Mouse (Mus musculus): ENCODE measurements around the gene Snx20. TPM values are rescaled to one million over a fixed set of nuclear protein-coding genes. Genes with fewer than 3 reads are reported as not detected.

Gene Snx20
- polyA plus RNA-seq, 1 experiment: 10.1 TPM

DNA sequence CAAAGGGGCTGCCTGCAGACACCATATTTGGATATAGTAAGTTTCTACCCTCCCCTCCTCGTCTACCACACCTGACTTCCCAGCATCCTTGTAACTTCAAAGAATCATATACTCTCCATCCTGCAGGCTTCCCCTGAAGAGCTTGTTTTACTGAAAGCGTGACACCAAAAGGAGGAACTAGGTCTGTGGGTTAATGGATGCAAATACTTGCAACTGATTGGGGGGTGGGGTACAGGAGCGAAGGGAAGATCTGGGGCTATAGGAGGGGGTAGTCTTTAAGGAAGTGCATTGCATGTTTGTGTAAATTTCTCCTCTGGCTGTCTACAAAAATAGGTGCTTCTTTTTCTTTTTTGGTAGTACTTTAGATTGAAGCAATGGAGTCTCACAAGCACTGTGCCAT is 9.5 kb downstream of the Snx20 start:
- no peak for TF ChIP-seq GATA1 (IDR thresholded peaks at IDR 0.05; ENCODE audit: low read length)

DNA sequence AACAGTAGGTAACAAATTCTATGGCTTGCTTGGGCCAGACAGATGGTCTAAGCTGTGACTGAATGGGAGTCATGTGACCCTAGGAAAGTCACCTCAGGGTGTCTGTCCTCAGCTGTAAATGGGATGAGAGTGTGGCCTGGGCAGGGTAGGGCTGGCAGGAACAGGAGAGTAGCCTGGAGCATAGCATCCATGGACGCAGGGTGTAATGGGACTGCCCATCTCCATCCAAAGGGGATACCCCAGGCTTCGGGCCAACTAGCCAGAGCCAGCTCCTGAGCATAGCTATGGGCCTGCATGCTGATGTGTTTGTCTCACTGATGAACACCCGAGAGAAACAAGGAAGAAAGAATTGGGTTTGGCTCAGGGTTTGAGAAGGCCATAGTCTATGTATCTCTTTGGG is 11.7 kb downstream of the Snx20 start:
- TF ChIP-seq GATA1 (IDR thresholded peaks at IDR 0.05; ENCODE audit: low read length): no peak

DNA sequence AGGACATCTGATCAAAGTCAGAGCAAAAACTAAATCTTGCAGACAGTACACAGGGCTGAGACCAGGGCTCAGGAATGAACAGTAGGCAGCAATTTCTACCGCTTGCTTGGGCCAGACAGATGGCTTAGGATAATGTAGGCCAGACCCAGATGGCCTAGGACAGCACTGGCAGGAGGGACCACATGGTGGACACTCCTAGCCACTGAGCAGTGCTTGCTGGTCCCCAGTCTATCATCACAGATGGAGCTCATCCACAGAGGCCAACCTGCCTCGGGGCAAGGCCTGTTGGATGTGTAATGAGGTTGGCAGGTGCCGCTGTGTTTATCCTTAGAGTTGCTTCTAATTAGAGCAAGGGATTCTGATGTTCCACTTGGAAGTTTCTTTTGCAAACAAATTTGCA is 12.6 kb downstream of the Snx20 start:
- TF ChIP-seq GATA1 (IDR thresholded peaks at IDR 0.05; ENCODE audit: low read length): no peak

DNA sequence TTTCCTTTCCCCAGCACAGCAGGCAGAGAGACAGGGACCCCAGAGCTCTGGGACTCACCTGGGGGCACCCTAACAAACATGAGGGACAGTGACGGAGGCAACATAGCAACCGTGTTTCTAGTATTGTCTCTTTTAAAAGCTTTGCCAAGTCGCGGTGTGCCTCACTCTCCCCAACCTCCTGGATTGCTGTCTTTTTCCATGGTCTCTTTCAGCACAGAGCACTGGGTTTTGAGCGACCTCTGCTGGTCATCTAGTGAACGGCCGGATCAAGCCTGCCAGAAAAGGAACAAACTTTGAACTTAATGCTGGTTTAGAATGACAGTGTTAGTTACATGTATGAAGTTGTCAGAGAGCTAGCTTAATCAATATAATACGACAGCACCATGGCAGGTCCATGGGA is 14.5 kb downstream of the Snx20 start:
- no peak for TF ChIP-seq GATA1 (IDR thresholded peaks at IDR 0.05; ENCODE audit: low read length)

DNA sequence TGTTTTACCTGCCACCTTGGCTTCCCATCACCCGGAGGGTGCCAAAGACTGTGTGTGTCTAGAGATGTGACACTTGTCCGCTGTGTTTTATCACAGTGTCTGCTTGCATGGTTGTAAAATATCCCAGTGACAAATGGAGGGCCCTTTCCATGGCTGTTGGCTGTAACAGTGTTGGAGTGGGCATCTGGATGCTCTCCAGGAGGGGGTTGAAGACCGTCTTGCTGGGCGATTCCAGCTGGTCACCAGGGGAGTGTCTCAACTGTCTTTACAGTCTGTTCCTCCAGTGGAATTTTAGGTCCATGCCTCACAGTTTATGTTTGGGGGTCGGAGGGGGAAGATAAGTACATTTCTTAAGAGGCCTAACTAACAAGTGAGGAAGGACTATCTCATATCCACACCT is 15.0 kb downstream of the Snx20 start:
- TF ChIP-seq GATA1 (IDR thresholded peaks at IDR 0.05; ENCODE audit: low read length): no peak

DNA sequence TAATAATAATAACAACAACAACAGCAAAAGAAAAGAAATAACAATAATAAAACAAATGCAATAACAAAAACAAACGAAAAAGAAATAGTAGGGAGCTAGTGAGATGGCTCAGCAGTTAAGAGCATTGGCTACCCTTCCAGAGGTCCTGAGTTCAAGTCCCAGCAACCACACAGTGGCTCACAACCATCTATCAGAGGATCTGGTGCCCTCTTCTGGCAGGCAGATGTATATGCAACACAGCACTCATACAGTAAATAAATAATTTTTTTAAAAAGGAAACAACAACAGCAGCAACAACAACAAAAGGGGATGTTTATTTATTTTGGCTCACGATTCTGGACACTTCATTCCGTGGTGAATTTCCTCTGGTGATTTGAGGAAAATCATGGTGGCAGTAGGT is 16.4 kb downstream of the Snx20 start:
- TF ChIP-seq GATA1 (IDR thresholded peaks at IDR 0.05; ENCODE audit: low read length): no peak

DNA sequence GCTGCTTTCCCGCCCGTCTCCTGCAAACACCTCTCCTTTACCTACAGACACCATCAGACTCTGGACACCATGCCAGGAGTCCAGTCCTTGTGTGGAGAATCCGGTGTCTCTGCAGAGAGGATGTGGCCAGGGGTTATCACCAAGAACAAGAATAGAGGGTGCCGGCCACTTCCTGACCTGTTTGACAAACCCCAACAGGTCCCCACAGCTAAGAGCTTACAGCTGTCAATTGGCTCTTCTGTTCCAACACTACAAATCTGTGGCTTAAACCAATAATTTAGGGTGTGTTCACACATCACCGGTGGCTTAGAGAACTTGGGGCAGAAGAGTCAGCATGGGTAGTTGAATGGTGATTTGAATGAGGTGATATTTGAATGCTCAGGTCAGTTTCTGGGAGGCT is 17.3 kb downstream of the Snx20 start:
- TF ChIP-seq GATA1 (IDR thresholded peaks at IDR 0.05; ENCODE audit: low read length): no peak

DNA sequence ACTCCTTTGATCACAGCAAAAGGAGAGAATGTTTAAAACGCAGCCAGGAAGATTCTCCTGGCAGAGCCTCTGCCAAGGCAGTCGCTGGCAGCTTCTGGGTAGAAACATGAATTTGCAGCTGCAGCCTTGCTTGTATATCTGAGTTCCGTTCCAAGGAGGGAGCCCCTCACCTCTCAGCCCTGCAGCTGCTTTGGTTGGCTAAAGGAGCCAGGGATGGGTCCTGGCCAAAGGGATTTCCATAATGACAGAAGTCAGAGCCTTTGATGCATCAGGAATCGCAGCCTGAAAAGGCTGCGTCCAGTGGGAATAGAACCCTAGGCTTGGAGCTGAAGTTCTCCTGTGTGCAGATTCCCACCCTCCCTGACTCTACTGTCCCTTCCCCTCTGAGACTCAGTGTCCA is 20.9 kb downstream of the Snx20 start:
- TF ChIP-seq GATA1 (IDR thresholded peaks at IDR 0.05; ENCODE audit: low read length): no peak

DNA sequence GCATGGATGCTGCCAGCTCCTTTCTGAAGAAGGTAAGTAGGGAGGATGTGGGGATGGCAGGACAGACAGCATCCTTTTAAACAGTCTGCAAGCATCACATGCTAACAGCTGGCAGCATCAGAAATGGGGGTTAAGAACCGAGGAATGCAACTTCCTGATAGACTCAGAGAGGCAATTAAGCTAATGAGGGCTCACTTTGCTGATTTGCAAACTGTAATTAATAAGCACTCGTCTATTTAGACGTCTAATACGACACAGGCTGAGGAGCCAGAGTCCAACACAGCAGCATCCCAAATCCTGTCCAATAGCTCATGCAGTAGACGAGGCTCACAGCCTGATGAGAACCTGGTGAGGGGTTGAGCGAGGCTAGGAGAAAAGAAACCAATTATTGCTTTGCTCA is 25.7 kb downstream of the Snx20 start:
- TF ChIP-seq GATA1 (IDR thresholded peaks at IDR 0.05; ENCODE audit: low read length): no peak

DNA sequence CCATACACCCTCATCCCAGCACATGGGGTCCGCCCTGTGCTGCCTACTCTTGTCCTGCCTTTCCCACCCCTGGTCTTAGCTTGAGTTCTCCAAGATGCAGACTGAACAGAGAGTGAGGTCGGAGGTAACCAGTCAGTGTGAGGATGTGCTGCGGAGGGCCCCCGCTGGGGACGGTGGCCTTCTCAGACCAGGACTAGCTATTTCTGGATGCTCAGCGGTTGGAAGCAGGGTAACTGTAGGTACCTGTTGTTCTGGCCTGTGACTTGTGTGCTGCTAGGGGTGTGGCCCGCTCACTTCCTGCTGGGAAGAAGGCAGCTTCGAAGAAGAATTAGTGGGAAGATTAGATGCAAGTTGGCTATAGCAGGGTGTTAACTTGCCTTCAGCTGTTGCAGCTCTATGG is 26.9 kb downstream of the Snx20 start:
- no peak for TF ChIP-seq GATA1 (IDR thresholded peaks at IDR 0.05; ENCODE audit: low read length)

DNA sequence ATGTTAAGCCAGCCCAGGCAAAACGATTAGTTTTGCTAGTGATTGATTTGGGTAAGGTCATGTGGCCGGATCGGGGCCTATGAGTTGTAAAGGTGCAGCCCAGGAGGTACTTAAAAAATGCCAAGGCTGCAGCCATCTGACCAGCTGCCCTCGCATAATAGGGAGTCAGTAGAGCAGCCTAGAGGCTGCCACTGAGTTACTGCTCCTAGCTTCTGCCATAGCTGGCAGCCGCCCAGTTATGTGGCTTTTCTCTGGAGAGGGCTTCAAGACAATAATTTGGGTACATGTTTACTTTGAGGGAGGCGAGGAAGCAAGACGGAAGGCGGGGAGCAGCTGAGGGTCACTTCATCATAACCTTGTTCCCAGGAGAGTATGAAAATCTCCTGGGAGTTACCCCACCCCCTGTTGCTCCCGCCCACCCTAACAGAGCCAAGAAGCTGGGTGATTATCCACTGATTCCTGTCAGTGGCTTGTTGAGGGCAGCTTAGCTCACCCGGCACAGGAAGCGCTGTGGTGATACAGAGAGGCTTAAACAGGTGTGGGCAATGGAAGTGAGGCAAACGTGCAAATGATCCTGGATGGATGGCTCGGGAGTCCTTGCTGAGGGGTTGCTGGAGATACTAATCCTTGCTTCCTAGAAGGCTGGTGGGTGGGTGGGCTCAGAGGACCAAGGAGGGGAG is 30.4 kb downstream of the Snx20 start:
- TF ChIP-seq GATA1 (IDR thresholded peaks at IDR 0.05; ENCODE audit: low read length): no peak

DNA sequence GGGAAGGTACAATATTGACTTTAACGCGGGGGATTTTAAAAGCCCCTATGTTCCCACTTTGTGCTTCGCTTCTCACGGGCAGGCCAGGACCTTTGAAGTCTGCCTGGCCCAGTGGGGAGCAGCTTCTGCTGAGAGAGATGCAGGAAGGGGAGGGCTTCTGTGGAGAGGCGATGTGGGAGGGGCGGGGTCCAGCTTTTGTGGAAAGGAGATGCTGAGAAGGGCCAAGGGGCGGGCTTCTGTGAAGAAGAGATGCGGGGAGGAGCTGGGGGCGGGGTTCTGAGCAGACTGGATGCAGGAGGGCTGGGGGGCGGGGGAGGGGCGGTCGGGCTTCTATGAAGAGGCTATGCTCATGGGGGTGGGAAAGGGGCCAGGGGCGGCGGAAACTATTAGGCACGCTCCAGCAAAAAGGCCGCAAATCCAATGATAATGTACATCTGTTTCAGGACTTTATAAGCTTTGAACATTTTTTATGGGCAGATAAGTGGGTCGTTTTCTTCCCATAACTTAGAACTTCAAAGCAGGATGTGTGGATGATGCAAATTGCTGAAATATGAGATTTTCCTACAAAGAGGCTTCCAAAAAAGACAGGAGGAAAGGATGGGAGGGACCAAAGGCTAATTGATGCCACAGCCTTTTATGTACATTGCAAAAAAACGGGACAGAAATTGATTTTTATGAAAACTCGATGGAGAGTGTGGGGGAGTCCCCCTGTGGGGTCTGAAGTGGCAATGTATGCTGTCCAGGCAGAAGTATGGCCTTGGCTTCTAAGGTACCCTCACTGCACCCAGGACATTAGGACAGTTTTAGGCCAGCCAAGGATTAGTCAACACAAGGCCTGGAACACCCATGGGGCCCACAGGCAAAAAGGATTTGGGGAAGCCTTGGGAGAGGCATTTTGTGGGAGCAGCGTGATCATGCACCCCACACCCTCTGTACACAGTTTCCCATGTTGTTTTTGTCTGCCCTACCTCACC is 31.6 kb downstream of the Snx20 start:
- TF ChIP-seq GATA1 (IDR thresholded peaks at IDR 0.05; ENCODE audit: low read length): no peak

DNA sequence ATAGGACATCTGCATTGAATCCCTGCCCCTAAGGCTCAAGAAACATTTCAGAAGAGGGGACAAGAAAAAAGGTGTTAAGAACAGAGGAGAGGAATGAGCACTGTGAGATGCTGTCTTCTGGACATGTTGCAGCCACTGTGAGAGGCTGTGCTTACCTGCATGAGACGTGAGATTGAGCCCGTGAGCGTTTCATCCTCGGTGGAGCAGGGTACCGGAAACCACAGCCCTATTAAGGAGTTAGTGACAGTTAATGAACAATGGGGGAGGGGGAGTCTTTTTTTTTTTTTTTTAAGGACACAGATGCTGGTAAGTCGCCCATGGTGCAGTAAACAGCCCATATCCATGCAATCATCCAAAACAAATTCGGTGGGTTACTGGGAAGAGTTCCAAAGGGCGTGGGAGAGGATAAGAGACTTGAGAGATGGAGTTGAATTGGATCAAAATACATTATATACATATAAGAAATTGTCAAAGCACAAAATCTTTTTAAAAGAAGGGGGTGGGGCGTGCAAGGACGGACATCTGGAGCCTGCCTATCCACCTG is 32.4 kb downstream of the Snx20 start:
- no peak for TF ChIP-seq GATA1 (IDR thresholded peaks at IDR 0.05; ENCODE audit: low read length)

DNA sequence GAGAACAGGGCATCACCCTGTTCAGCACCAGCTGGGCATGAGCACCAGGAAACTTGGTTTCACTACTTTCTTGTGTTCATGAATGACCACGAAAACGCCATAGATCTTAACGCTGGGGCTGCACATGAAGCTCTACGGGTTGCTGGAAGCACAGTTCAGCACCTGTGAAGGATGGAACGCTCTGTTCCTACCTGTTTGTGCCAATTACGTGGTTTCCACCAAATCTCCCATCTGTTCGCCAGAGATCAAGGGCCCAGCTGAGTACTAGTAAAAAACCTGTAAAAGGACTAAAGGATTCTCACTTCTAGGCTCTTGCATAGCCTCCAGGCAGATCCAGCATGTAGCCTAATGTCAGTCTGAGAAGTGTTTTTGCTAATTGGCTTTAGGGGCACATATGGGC is 36.4 kb downstream of the Snx20 start:
- no peak for TF ChIP-seq GATA1 (IDR thresholded peaks at IDR 0.05; ENCODE audit: low read length)

DNA sequence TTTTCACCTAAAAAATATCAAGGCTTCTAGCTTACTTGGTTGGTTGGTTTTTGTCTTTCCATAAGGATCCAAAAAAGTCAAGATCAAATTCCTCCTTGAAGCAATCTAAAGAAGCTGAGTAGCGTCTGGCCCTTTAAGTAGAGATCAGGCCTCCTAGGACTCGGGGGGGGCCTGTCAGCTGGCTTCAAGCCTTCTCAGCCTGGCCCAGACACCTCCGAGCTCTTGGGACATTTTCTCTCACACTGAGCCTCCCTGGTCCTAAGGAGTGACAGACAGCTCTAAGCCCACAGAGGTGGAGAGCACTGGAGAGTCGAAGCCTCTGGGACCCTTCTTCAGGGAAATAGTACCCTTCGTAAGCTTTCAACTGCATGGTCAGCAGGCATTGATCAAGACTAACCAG is 37.4 kb downstream of the Snx20 start:
- no peak for TF ChIP-seq GATA1 (IDR thresholded peaks at IDR 0.05; ENCODE audit: low read length)

DNA sequence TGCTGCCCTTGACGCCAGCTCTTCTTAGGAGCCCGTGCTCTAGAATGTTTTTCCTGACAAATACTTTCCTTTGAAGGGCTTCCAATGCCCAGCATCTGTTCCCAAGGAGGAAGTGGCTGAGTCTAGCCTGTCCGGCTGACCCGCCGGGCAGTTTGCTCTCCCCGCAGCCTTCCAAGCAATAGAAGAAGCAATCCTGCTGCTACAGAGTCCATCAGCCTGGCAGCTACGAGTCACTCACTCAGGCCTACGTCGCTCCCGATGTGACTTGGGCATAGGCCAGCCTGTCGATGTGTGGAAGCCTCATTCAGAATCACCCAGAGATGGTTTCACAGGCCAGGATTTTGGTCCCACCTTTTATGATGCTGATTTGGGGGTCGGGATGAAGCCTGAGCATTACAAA is 39.9 kb downstream of the Snx20 start:
- TF ChIP-seq GATA1 (IDR thresholded peaks at IDR 0.05; ENCODE audit: low read length): no peak

DNA sequence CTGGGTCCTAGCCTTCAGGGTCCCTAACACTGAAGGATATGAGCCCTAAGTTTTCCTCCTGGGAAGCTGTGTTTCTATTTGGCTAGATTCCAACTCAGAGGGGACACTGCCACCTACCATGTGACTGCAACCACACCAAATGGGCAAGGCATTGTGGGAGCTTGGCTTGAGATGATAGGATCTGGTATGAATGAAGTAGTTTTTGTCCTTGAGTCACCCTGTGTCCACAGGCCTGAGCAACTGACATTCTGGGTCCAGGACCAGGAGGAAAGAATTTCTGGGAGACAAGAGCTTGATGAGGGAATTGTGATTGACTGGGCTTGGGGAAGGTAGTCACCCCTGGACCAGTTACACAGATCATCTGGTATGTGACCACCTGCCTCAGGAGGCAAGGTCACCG is 42.0 kb downstream of the Snx20 start:
- TF ChIP-seq GATA1 (IDR thresholded peaks at IDR 0.05; ENCODE audit: low read length): no peak
